Comparison of ENCODE assay signal across 9 mouse cellular contexts in genomic region chr16:59517447-59518219, GRCm38 (mm10). TPM values are rescaled to one million over a fixed set of nuclear protein-coding genes. Genes with fewer than 3 reads are reported as not detected.
DNase-seq lines count a peak whose midpoint lies in the region; ATAC-seq lines count a peak whose summit lies in the region.
"Had no signal": no experiment of that assay in that cellular context is flagged by ENCODE, and none has a peak within 500 bp of the region (broad histone marks: within the 10 kb centered on the region; RNA-seq: fewer than 3 reads in every experiment).

No protein-coding gene starts in this region.

- H3K9me3 ChIP-seq in heart, embryonic 16.5 days (replicated peaks; ENCODE audit: control insufficient read depth, low read length), result no peaks in the 10 kb centered on the region

- DNase-seq in CD4-positive helper T cell, adult 2 months (ENCODE audit: low read depth, low spot score), result peak; percentile 82
- DNase-seq in embryo, embryonic 10 days (ENCODE audit: low spot score), result peak; percentile 26
- peak; percentile 74 for DNase-seq in naive thymus-derived CD4-positive, alpha-beta T cell, adult 2 months (ENCODE audit: low read depth)
- no peak for DNase-seq in frontal cortex, adult 2 months (ENCODE audit: extremely low spot score in 1 of 2, low spot score in 1 of 2)
- DNase-seq in frontal cortex, postnatal 25 days (ENCODE audit: low spot score in 2 of 2), result no peak
- DNase-seq in cerebellum, postnatal 4 days (ENCODE audit: low spot score in 2 of 2), result no peak
- no peak for DNase-seq in urinary bladder, postnatal 36 days (ENCODE audit: low spot score in 2 of 2)

- peaks cover 29% of the 10 kb centered on the region for H3K36me3 ChIP-seq in heart, embryonic 16.5 days (ENCODE audit: control insufficient read depth, insufficient read depth)
- H3K36me3 ChIP-seq: neural tube, embryonic 13.5 days had no signal

- H3K9ac ChIP-seq in heart, embryonic 16.5 days (ENCODE audit: low read length), result peak overlapping the region; percentile 49
- H3K9ac ChIP-seq: neural tube, embryonic 13.5 days had no signal

- peak; percentile 94 for ATAC-seq in heart, embryonic 16.5 days (replicated peaks; ENCODE audit: extremely low read depth, insufficient read depth, low FRiP score)

- peaks cover 33% of the 10 kb centered on the region for H3K4me1 ChIP-seq in heart, embryonic 16.5 days (ENCODE audit: control insufficient read depth, insufficient read depth, low read length)
- H3K4me1 ChIP-seq: neural tube, embryonic 13.5 days had no signal

- H3K27ac ChIP-seq in heart, embryonic 16.5 days (ENCODE audit: low read length), result peak overlapping the region; percentile 98
- H3K27ac ChIP-seq: neural tube, embryonic 13.5 days had no signal

- H3K4me3 ChIP-seq in heart, embryonic 16.5 days (ENCODE audit: low read length), result peak overlapping the region; percentile 24; the same call in 1 of the 2 replicates
- H3K4me3 ChIP-seq: neural tube, embryonic 13.5 days had no signal

- peak overlapping the region; percentile 61 for H3K4me2 ChIP-seq in heart, embryonic 16.5 days (ENCODE audit: low read depth, low read length)
- H3K4me2 ChIP-seq: neural tube, embryonic 13.5 days had no signal

- 19% methylated on average over 15 of the region's 15 CpGs for WGBS in heart, embryonic 16.5 days

- H3K27me3 ChIP-seq in heart, embryonic 16.5 days (ENCODE audit: control insufficient read depth, insufficient read depth, low read length), result no peaks in the 10 kb centered on the region
- H3K27me3 ChIP-seq: neural tube, embryonic 13.5 days had no signal

RNA-seq across cellular contexts. Expression of gene Riox2, which starts 46.1 kb away (rescaled TPM):
- polyA plus RNA-seq in heart, embryonic 16.5 days (2015; fragmentation: Nextera tagmentation; extraction: Ambion mirVana), result 25.3 and 27.5 TPM in 2 replicates
- polyA plus RNA-seq in frontal cortex, adult 2 months (2012; rRNA removed), result 8.0 and 9.9 TPM in 2 replicates

Comparison
In these comparisons a context has a peak if more than half of its experiments do, and no peak if none do; other contexts are left out.
1. DNase-seq: peak in CD4-positive helper T cell, adult 2 months (single experiment), embryo, embryonic 10 days (single experiment) and naive thymus-derived CD4-positive, alpha-beta T cell, adult 2 months (single experiment); none in frontal cortex, adult 2 months (0 of 2), frontal cortex, postnatal 25 days (0 of 2), cerebellum, postnatal 4 days (0 of 2) and urinary bladder, postnatal 36 days (0 of 2).